Mouse (Mus musculus) frontal cortex, postnatal 36 days (tissue): Measurements from ENCODE around the gene Emilin3.

Experiments used
- DNase-seq, 2 experiments: peaks; one replicate each; pipeline ENCODE4 v3.0.0; 2022; ENCODE audit warnings: low spot score in 2 of 2

The Emilin3 gene

GRCm38 (mm10) chr2:160916714-160917113, 4.6 kb upstream of the Emilin3 start:
- DNase-seq = no peak

GRCm38 (mm10) chr2:160915821-160916610, 3.9 kb upstream of the Emilin3 start:
- DNase-seq = peak; percentile 19

- DNase-seq = no peak
Measured at GRCm38 (mm10) chr2:160914656-160915055, 2.5 kb upstream of the Emilin3 start.

- no peak for DNase-seq
Measured at GRCm38 (mm10) chr2:160911558-160912201, 448 bp downstream of the Emilin3 start.

GRCm38 (mm10) chr2:160910633-160911032, 1.5 kb downstream of the Emilin3 start:
- no peak for DNase-seq

GRCm38 (mm10) chr2:160908607-160909006, 3.5 kb downstream of the Emilin3 start:
- DNase-seq = no peak

- no peak for DNase-seq
Measured at GRCm38 (mm10) chr2:160906101-160906500, 6.0 kb downstream of the Emilin3 start.

- no peak for DNase-seq
Measured at GRCm38 (mm10) chr2:160905301-160905700, 6.8 kb downstream of the Emilin3 start.

GRCm38 (mm10) chr2:160901656-160902412, 10.3 kb downstream of the Emilin3 start:
- DNase-seq = no peak

GRCm38 (mm10) chr2:160891697-160892096, 20.4 kb downstream of the Emilin3 start:
- no peak for DNase-seq

GRCm38 (mm10) chr2:160891045-160891444, 21.1 kb downstream of the Emilin3 start:
- DNase-seq = no peak

- no peak for DNase-seq
Measured at GRCm38 (mm10) chr2:160887859-160888258, 24.3 kb downstream of the Emilin3 start.

- DNase-seq = peak; percentile 81 to 91
Measured at GRCm38 (mm10) chr2:160887284-160887683, 24.8 kb downstream of the Emilin3 start.

- DNase-seq = no peak
Measured at GRCm38 (mm10) chr2:160886221-160886620, 25.9 kb downstream of the Emilin3 start.

GRCm38 (mm10) chr2:160884830-160885229, 27.3 kb downstream of the Emilin3 start:
- peak in 1 of 2 experiments; percentile 18 for DNase-seq

- DNase-seq = peak in 1 of 2 experiments; percentile 16
Measured at GRCm38 (mm10) chr2:160883912-160884311, 28.2 kb downstream of the Emilin3 start.

- no peak for DNase-seq
Measured at GRCm38 (mm10) chr2:160882436-160882835, 29.7 kb downstream of the Emilin3 start.

GRCm38 (mm10) chr2:160881462-160882101, 30.5 kb downstream of the Emilin3 start:
- no peak for DNase-seq

GRCm38 (mm10) chr2:160880453-160881195, 31.5 kb downstream of the Emilin3 start, which contains the start of gene Lpin3:
Gene Lpin3, plus strand, starts transcription at chr2:160880670.
- peak in 1 of 2 experiments; percentile 15 for DNase-seq

- no peak for DNase-seq
Measured at GRCm38 (mm10) chr2:160876115-160876514, 36.0 kb downstream of the Emilin3 start.
